Mouse (Mus musculus): ENCODE data around the gene 1700001L19Rik.

The 1700001L19Rik gene

GRCm38 (mm10) chr13:68607652-68608405 is 10.6 kb downstream of the 1700001L19Rik start:
- DNase-seq (ENCODE audit: low read depth, low spot score), result peak; percentile 20

GRCm38 (mm10) chr13:68622792-68623191 is 25.6 kb downstream of the 1700001L19Rik start:
- DNase-seq (ENCODE audit: low read depth, low spot score), result no peak

- DNase-seq (ENCODE audit: low read depth, low spot score), result no peak
Observed at GRCm38 (mm10) chr13:68627041-68627440, 29.8 kb downstream of the 1700001L19Rik start.

DNA sequence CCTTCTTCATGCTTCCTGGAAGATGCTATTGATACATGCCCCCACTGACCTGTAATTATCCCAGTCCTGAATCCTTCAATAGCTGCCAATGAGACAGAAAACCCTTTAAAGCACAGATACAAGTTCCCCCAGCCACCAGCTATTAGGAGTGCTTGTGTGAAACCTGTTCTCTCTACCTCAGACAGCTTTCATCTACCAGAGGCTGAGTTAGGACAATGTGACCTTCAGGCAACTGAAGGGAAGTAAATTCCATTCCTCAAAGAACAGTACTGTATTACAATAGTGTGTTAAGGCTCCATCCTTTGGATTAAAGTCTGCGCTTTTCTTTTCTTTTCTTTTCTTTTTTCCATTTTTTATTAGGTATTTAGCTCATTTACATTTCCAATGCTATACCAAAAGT is 45.6 kb downstream of the 1700001L19Rik start:
- peak; percentile 61 for DNase-seq (ENCODE audit: low read depth, low spot score)
